Mouse (Mus musculus): ENCODE measurements around the gene A630089N07Rik. TPM values are rescaled to one million over a fixed set of nuclear protein-coding genes. Genes with fewer than 3 reads are reported as not detected.
A peak's percentile ranks its signal among the peaks of the same experiment; 100 is the strongest.
"Not testable (repeated sequence)": the region's sequence is repeated elsewhere in the genome, so short reads cannot be mapped to it uniquely, and the experiment has no call there.

A630089N07Rik gene
- polyA plus RNA-seq, 1 experiment from 2014 or later: 16.0 TPM

- Histone ChIP-seq H3K4me1 (peaks cover 15% of the 10 kb centered on the region), H3K9me3 (no peaks in the 10 kb centered on the region), H3K4me2 (replicated peaks) (peak within 1 kb of the TSS; percentile 80), H3K27ac (replicated peaks) (no peak within 1 kb of the TSS), H3K9ac (replicated peaks) (peak within 1 kb of the TSS; percentile 51), H3K27me3 (no peaks in the 10 kb centered on the region), H3K4me3 (peak within 1 kb of the TSS; percentile 55), H3K36me3 (no peaks in the 10 kb centered on the region; the same call in 1 of the 2 replicates)
- ATAC-seq (replicated peaks): peak; percentile 100
- 1% methylated on average over 22 of the region's 22 CpGs for WGBS
Measured at GRCm38 (mm10) chr16:97996616-97997382, 85.5 kb downstream of the A630089N07Rik start, which contains the start of gene B230307C23Rik. Gene B230307C23Rik (plus strand): TSS chr16:97997315.

GRCm38 (mm10) chr16:97995849-97996615, 86.2 kb downstream of the A630089N07Rik start:
- H3K4me1 ChIP-seq: peaks cover 15% of the 10 kb centered on the region
- 3% methylated on average over 1 of the region's 1 CpGs for WGBS
- peak overlapping the region; percentile 55 for H3K4me3 ChIP-seq
- H3K9ac ChIP-seq (replicated peaks): no peak overlapping the region
- H3K27me3 ChIP-seq: no peaks in the 10 kb centered on the region
- no peaks in the 10 kb centered on the region for H3K9me3 ChIP-seq
- H3K36me3 ChIP-seq: no peaks in the 10 kb centered on the region; the same call in 1 of the 2 replicates
- peak overlapping the region; percentile 80 for H3K4me2 ChIP-seq (replicated peaks)
- ATAC-seq (replicated peaks): no peak
- H3K27ac ChIP-seq (replicated peaks): no peak overlapping the region

- not testable (repeated sequence) for H3K4me2 ChIP-seq (replicated peaks); H3K9ac ChIP-seq (replicated peaks); H3K27ac ChIP-seq (replicated peaks); H3K9me3 ChIP-seq; H3K4me1 ChIP-seq; ATAC-seq (replicated peaks); H3K27me3 ChIP-seq; H3K36me3 ChIP-seq; H3K4me3 ChIP-seq
- WGBS: 83% methylated on average over 3 of the region's 3 CpGs
Measured at GRCm38 (mm10) chr16:97992477-97992876, 89.8 kb downstream of the A630089N07Rik start.

GRCm38 (mm10) chr16:97991517-97991916, 90.7 kb downstream of the A630089N07Rik start:
- H3K4me2 ChIP-seq (replicated peaks): no peak overlapping the region
- peaks cover 5% of the 10 kb centered on the region for H3K4me1 ChIP-seq
- H3K27me3 ChIP-seq: no peaks in the 10 kb centered on the region
- no peak overlapping the region for H3K4me3 ChIP-seq
- no peaks in the 10 kb centered on the region for H3K36me3 ChIP-seq
- no peak overlapping the region for H3K27ac ChIP-seq (replicated peaks)
- no peaks in the 10 kb centered on the region for H3K9me3 ChIP-seq
- 82% methylated on average over 2 of the region's 2 CpGs for WGBS
- H3K9ac ChIP-seq (replicated peaks): no peak overlapping the region
- ATAC-seq (replicated peaks): no peak

- no peaks in the 10 kb centered on the region for H3K36me3 ChIP-seq
- ATAC-seq (replicated peaks): no peak
- H3K4me2 ChIP-seq (replicated peaks): no peak overlapping the region
- H3K27me3 ChIP-seq: no peaks in the 10 kb centered on the region
- no peak overlapping the region for H3K4me3 ChIP-seq
- no peaks in the 10 kb centered on the region for H3K4me1 ChIP-seq
- no peaks in the 10 kb centered on the region for H3K9me3 ChIP-seq
- no peak overlapping the region for H3K27ac ChIP-seq (replicated peaks)
- H3K9ac ChIP-seq (replicated peaks): no peak overlapping the region
- 21% methylated on average over 5 of the region's 5 CpGs for WGBS
Measured at GRCm38 (mm10) chr16:97984589-97984988, 97.7 kb downstream of the A630089N07Rik start.

GRCm38 (mm10) chr16:97981362-97981761, 100.9 kb downstream of the A630089N07Rik start:
- 94% methylated on average over 1 of the region's 1 CpGs for WGBS
- H3K9ac ChIP-seq (replicated peaks): no peak overlapping the region
- H3K9me3 ChIP-seq: no peaks in the 10 kb centered on the region
- H3K4me1 ChIP-seq: no peaks in the 10 kb centered on the region
- no peak overlapping the region for H3K27ac ChIP-seq (replicated peaks)
- H3K36me3 ChIP-seq: no peaks in the 10 kb centered on the region
- H3K4me3 ChIP-seq: no peak overlapping the region
- no peaks in the 10 kb centered on the region for H3K27me3 ChIP-seq
- no peak overlapping the region for H3K4me2 ChIP-seq (replicated peaks)
- ATAC-seq (replicated peaks): no peak

- no peak overlapping the region for H3K27ac ChIP-seq (replicated peaks)
- no peaks in the 10 kb centered on the region for H3K9me3 ChIP-seq
- H3K36me3 ChIP-seq: no peaks in the 10 kb centered on the region
- H3K27me3 ChIP-seq: no peaks in the 10 kb centered on the region
- no peak overlapping the region for H3K4me3 ChIP-seq
- no peak overlapping the region for H3K4me2 ChIP-seq (replicated peaks)
- ATAC-seq (replicated peaks): no peak
- no peak overlapping the region for H3K9ac ChIP-seq (replicated peaks)
- no peaks in the 10 kb centered on the region for H3K4me1 ChIP-seq
- WGBS: 97% methylated on average over 3 of the region's 3 CpGs
Measured at GRCm38 (mm10) chr16:97977722-97978121, 104.5 kb downstream of the A630089N07Rik start.

GRCm38 (mm10) chr16:97977277-97977676, 105.0 kb downstream of the A630089N07Rik start:
- Histone ChIP-seq H3K4me1 (no peaks in the 10 kb centered on the region), H3K27me3 (no peaks in the 10 kb centered on the region), H3K9me3 (no peaks in the 10 kb centered on the region), H3K4me2 (replicated peaks) (no peak overlapping the region), H3K9ac (replicated peaks) (no peak overlapping the region), H3K27ac (replicated peaks) (no peak overlapping the region), H3K36me3 (no peaks in the 10 kb centered on the region), H3K4me3 (no peak overlapping the region)
- ATAC-seq (replicated peaks): no peak
- WGBS: 72% methylated on average over 1 of the region's 1 CpGs

- 89% methylated on average over 3 of the region's 3 CpGs for WGBS
- Histone ChIP-seq H3K4me2 (replicated peaks) (no peak overlapping the region), H3K9ac (replicated peaks) (no peak overlapping the region), H3K9me3 (no peaks in the 10 kb centered on the region), H3K4me1 (peaks cover 18% of the 10 kb centered on the region), H3K36me3 (no peaks in the 10 kb centered on the region), H3K27ac (replicated peaks) (no peak overlapping the region), H3K27me3 (no peaks in the 10 kb centered on the region), H3K4me3 (no peak overlapping the region)
- ATAC-seq (replicated peaks): no peak
Measured at GRCm38 (mm10) chr16:97963956-97964540, 118.2 kb downstream of the A630089N07Rik start.

GRCm38 (mm10) chr16:97962151-97962948, 119.9 kb downstream of the A630089N07Rik start, which contains the start of the genes C2cd2 and Zbtb21:
Gene C2cd2 (minus strand): TSS chr16:97962598.
Gene Zbtb21 (minus strand): TSS chr16:97962622.
- Histone ChIP-seq H3K9ac (replicated peaks) (peak within 1 kb of the TSS; percentile 83), H3K4me2 (replicated peaks) (peak within 1 kb of the TSS; percentile 73), H3K27ac (replicated peaks) (peak within 1 kb of the TSS; percentile 97), H3K9me3 (no peaks in the 10 kb centered on the region), H3K4me3 (peak within 1 kb of the TSS; percentile 74), H3K27me3 (no peaks in the 10 kb centered on the region), H3K36me3 (no peaks in the 10 kb centered on the region), H3K4me1 (peaks cover 18% of the 10 kb centered on the region)
- peak; percentile 99 for ATAC-seq (replicated peaks)
- WGBS: under 1% methylated on average over 77 of the region's 78 CpGs

GRCm38 (mm10) chr16:97961381-97962150, 120.7 kb downstream of the A630089N07Rik start:
- H3K4me2 ChIP-seq (replicated peaks): peak overlapping the region; percentile 73
- H3K4me3 ChIP-seq: peak overlapping the region; percentile 74
- peak overlapping the region; percentile 83 for H3K9ac ChIP-seq (replicated peaks)
- WGBS: 8% methylated on average over 36 of the region's 36 CpGs
- no peaks in the 10 kb centered on the region for H3K9me3 ChIP-seq
- peak overlapping the region; percentile 97 for H3K27ac ChIP-seq (replicated peaks)
- H3K4me1 ChIP-seq: peaks cover 18% of the 10 kb centered on the region
- H3K36me3 ChIP-seq: no peaks in the 10 kb centered on the region
- H3K27me3 ChIP-seq: no peaks in the 10 kb centered on the region
- ATAC-seq (replicated peaks): peak; percentile 53
